Mouse (Mus musculus) heart, postnatal 0 days (tissue): Measurements from ENCODE around the gene Rfxank.

ENCODE experiments used
- CTCF ChIP-seq: IDR thresholded peaks from 2 replicates; pipeline ENCODE4 v1.5.1; 2016; ENCODE audit warnings: antibody characterized with exemption, control low read depth, low read depth
- EP300 ChIP-seq: IDR thresholded peaks from 2 replicates; pipeline ENCODE4 v1.6.1; 2016; ENCODE audit warnings: antibody characterized with exemption, low read depth

- TF ChIP-seq EP300: no peak
- peak; percentile 93 for TF ChIP-seq CTCF
These were observed 27.7 kb upstream of the Rfxank start for GRCm38 (mm10) chr8:70166504-70167110.
